Mouse (Mus musculus): ENCODE measurements around the gene Zfp101. TPM values are rescaled to one million over a fixed set of nuclear protein-coding genes. Genes with fewer than 3 reads are reported as not detected.

The Zfp101 gene
- polyA plus RNA-seq, 1 experiment from 2014 or later: 22.6 TPM

Other genes with a start within 250 kb of the Zfp101 start
- 0.05 TPM in 1 of 2 replicates, not detected in the other for gene Olfr55, start 226.2 kb downstream of the Zfp101 start, polyA plus RNA-seq (2015; fragmentation: Nextera tagmentation; extraction: Ambion mirVana)
- gene Olfr239, start 203.3 kb downstream of the Zfp101 start, polyA plus RNA-seq (2015; fragmentation: Nextera tagmentation; extraction: Ambion mirVana): not detected in 2 replicates
- 0.10 TPM in 1 of 2 replicates, not detected in the other for gene Olfr1564, start 173.0 kb downstream of the Zfp101 start, polyA plus RNA-seq (2015; fragmentation: Nextera tagmentation; extraction: Ambion mirVana)
- 20.1 and 23.0 TPM in 2 replicates for gene Zfp955a, start 139.5 kb downstream of the Zfp101 start, polyA plus RNA-seq (2015; fragmentation: Nextera tagmentation; extraction: Ambion mirVana)
- 0.04 and 0.08 TPM in 2 replicates for gene Olfr63, start 130.0 kb downstream of the Zfp101 start, polyA plus RNA-seq (2015; fragmentation: Nextera tagmentation; extraction: Ambion mirVana)
- 15.3 and 16.7 TPM in 2 replicates for gene Zfp955b, start 105.1 kb downstream of the Zfp101 start, polyA plus RNA-seq (2015; fragmentation: Nextera tagmentation; extraction: Ambion mirVana)
- 16.5 and 19.3 TPM in 2 replicates for gene Zfp81, start 35.8 kb downstream of the Zfp101 start, polyA plus RNA-seq (2015; fragmentation: Nextera tagmentation; extraction: Ambion mirVana)
- not detected in 2 replicates for gene Actl9, start 38.3 kb upstream of the Zfp101 start, polyA plus RNA-seq (2015; fragmentation: Nextera tagmentation; extraction: Ambion mirVana)
- gene Adamts10, start 129.6 kb upstream of the Zfp101 start, polyA plus RNA-seq (2015; fragmentation: Nextera tagmentation; extraction: Ambion mirVana): 36.5 and 37.3 TPM in 2 replicates
- gene Myo1f, start 161.1 kb upstream of the Zfp101 start, polyA plus RNA-seq (2015; fragmentation: Nextera tagmentation; extraction: Ambion mirVana): 1.0 and 1.4 TPM in 2 replicates
- gene Zfp414, start 234.4 kb upstream of the Zfp101 start, polyA plus RNA-seq (2015; fragmentation: Nextera tagmentation; extraction: Ambion mirVana): 56.5 and 62.4 TPM in 2 replicates
- gene Pram1, start 243.4 kb upstream of the Zfp101 start, polyA plus RNA-seq (2015; fragmentation: Nextera tagmentation; extraction: Ambion mirVana): 0.75 and 1.2 TPM in 2 replicates